Mouse (Mus musculus) frontal cortex, postnatal 36 days (tissue): ENCODE measurements around the gene Nt5e.
A peak's percentile ranks its signal among the peaks of the same experiment; 100 is the strongest.
"Not testable (repeated sequence)": the region's sequence is repeated elsewhere in the genome, so short reads cannot be mapped to it uniquely, and the experiment has no call there.

ENCODE experiments used
- DNase-seq, 2 experiments: peaks; one replicate each; pipeline ENCODE4 v3.0.0; 2022; ENCODE audit warnings: low spot score in 2 of 2

The Nt5e gene

GRCm38 (mm10) chr9:88326930-88327901 is at the start of gene Nt5e:
Nt5e (plus strand) TSS chr9:88327197.
- DNase-seq, result peak; percentile 59 to 66

- DNase-seq, result no peak
Measured at GRCm38 (mm10) chr9:88277588-88277987, 49.4 kb upstream of the Nt5e start.

GRCm38 (mm10) chr9:88279728-88280127 is 47.3 kb upstream of the Nt5e start:
- no peak for DNase-seq

- DNase-seq, result no peak
Measured at GRCm38 (mm10) chr9:88289568-88290168, 37.3 kb upstream of the Nt5e start.

- no peak for DNase-seq
Measured at GRCm38 (mm10) chr9:88292836-88293370, 34.1 kb upstream of the Nt5e start.

GRCm38 (mm10) chr9:88295798-88296197 is 31.2 kb upstream of the Nt5e start:
- peak in 1 of 2 experiments; percentile 15 for DNase-seq

GRCm38 (mm10) chr9:88296321-88296720 is 30.7 kb upstream of the Nt5e start:
- no peak for DNase-seq

- DNase-seq, result not testable (repeated sequence)
Measured at GRCm38 (mm10) chr9:88297244-88297643, 29.8 kb upstream of the Nt5e start.

- no peak for DNase-seq
Measured at GRCm38 (mm10) chr9:88297871-88298658, 28.9 kb upstream of the Nt5e start.

GRCm38 (mm10) chr9:88307019-88307618 is 19.9 kb upstream of the Nt5e start:
- no peak for DNase-seq

- no peak for DNase-seq
Measured at GRCm38 (mm10) chr9:88309127-88309526, 17.9 kb upstream of the Nt5e start.

GRCm38 (mm10) chr9:88319226-88319625 is 7.8 kb upstream of the Nt5e start:
- DNase-seq, result no peak

GRCm38 (mm10) chr9:88324616-88325015 is 2.4 kb upstream of the Nt5e start:
- DNase-seq, result no peak

- DNase-seq, result no peak
Measured at GRCm38 (mm10) chr9:88328666-88329065, 1.7 kb downstream of the Nt5e start.

- DNase-seq, result no peak
Measured at GRCm38 (mm10) chr9:88329166-88329748, 2.3 kb downstream of the Nt5e start.

- no peak for DNase-seq
Measured at GRCm38 (mm10) chr9:88330316-88330715, 3.3 kb downstream of the Nt5e start.

- no peak for DNase-seq
Measured at GRCm38 (mm10) chr9:88332447-88332846, 5.5 kb downstream of the Nt5e start.

GRCm38 (mm10) chr9:88335839-88336238 is 8.8 kb downstream of the Nt5e start:
- DNase-seq, result no peak

- DNase-seq, result no peak
Measured at GRCm38 (mm10) chr9:88340819-88341218, 13.8 kb downstream of the Nt5e start.

GRCm38 (mm10) chr9:88342241-88342640 is 15.2 kb downstream of the Nt5e start:
- DNase-seq, result no peak

- DNase-seq, result peak; percentile 40 to 43
Measured at GRCm38 (mm10) chr9:88342701-88343100, 15.7 kb downstream of the Nt5e start.
